Mouse (Mus musculus): ENCODE measurements around the gene Gm10720. TPM values are rescaled to one million over a fixed set of nuclear protein-coding genes. Genes with fewer than 3 reads are reported as not detected.
A peak's percentile ranks its signal among the peaks of the same experiment; 100 is the strongest.
"Not testable (repeated sequence)": the region's sequence is repeated elsewhere in the genome, so short reads cannot be mapped to it uniquely, and the experiment has no call there.

Gm10720 gene
- polyA plus RNA-seq, 1 experiment from 2014 or later = not detected

DNA sequence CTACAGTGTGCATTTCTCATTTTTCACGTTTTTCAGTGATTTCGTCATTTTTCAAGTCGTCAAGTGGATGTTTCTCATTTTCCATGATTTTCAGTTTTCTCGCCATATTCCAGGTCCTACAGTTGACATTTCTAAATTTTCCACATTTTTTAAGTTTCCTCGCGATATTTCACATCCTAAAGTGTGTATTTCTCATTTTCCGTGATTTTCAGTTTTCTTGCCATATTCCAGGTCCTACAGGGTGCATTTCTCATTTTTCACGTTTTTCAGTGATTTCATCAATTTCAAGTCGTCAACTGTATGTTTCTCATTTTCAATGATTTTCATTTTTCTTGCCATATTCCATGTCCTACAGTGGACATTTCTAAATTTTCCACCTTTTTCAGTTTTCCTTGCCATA, 1.7 kb downstream of the Gm10720 start, which contains the start of gene Gm10719:
Gene Gm10719 (plus strand): TSS at position 301 of the 400 bp plus-strand sequence.
- 69% methylated on average over 1 of the region's 9 CpGs for WGBS
- not testable (repeated sequence) for H3K4me3 ChIP-seq; H3K27me3 ChIP-seq; H3K9ac ChIP-seq; H3K27ac ChIP-seq; H3K36me3 ChIP-seq; H3K4me2 ChIP-seq; H3K9me3 ChIP-seq; H3K4me1 ChIP-seq; ATAC-seq (ENCODE audit: insufficient number of reproducible peaks, low FRiP score, low TSS enrichment, low read depth)

DNA sequence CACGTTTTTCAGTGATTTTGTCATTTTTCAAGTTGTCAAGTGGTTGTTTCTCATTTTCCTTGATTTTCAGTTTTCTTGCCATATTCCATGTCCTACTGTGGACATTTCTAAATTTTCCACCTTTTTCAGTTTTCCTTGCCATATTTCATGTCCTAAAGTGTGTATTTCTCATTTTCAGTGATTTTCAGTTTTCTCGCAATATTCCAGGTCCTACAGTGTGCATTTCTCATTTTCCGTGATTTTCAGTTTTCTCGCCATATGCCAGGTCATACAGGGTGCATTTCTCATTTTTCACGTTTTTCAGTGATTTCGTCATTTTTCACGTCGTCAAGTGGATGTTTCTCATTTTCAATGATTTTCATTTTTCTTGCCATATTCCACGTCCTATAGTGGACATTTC, 3.5 kb downstream of the Gm10720 start:
- H3K9ac ChIP-seq; H3K4me3 ChIP-seq; ATAC-seq (ENCODE audit: insufficient number of reproducible peaks, low FRiP score, low TSS enrichment, low read depth); H3K27me3 ChIP-seq; H3K9me3 ChIP-seq; H3K27ac ChIP-seq; H3K36me3 ChIP-seq; H3K4me1 ChIP-seq; H3K4me2 ChIP-seq: not testable (repeated sequence)
- WGBS = 60% methylated on average over 9 of the region's 9 CpGs

- not testable (repeated sequence) for H3K36me3 ChIP-seq, H3K27ac ChIP-seq, H3K4me3 ChIP-seq, H3K4me2 ChIP-seq, H3K9me3 ChIP-seq, H3K9ac ChIP-seq, H3K4me1 ChIP-seq, H3K27me3 ChIP-seq
- WGBS = 76% methylated on average over 17 of the region's 19 CpGs
- ATAC-seq (ENCODE audit: insufficient number of reproducible peaks, low FRiP score, low TSS enrichment, low read depth) = peak; percentile 68; the same call in 1 of the 2 replicates
Measured at GRCm38 (mm10) chr9:3019835-3020727, 4.6 kb downstream of the Gm10720 start.

DNA sequence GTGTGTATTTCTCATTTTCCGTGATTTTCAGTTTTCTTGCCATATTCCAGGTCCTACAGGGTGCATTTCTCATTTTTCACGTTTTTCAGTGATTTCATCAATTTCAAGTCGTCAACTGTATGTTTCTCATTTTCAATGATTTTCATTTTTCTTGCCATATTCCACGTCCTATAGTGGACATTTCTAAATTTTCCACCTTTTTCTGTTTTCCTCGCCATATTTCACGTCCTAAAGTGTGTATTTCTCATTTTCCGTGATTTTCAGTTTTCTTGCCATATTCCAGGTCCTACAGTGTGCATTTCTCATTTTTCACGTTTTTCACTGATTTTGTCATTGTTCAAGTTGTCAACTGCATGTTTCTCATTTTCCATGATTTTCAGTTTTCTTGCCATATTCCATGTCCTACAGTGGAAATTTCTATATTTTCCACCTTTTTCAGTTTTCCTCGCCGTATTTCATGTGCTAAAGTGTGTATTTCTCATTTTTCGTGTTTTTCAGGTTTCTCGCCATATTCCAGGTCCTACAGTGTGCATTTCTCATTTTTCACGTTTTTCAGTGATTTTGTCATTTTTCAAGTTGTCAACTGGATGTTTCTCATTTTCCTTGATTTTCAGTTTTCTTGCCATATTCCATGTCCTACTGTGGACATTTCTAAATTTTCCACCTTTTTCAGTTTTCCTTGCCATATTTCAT, 7.0 kb downstream of the Gm10720 start:
- H3K27me3 ChIP-seq; H3K4me3 ChIP-seq; H3K4me1 ChIP-seq; H3K27ac ChIP-seq; ATAC-seq (ENCODE audit: insufficient number of reproducible peaks, low FRiP score, low TSS enrichment, low read depth); H3K36me3 ChIP-seq; H3K9ac ChIP-seq; H3K9me3 ChIP-seq; H3K4me2 ChIP-seq: not testable (repeated sequence)
- 72% methylated on average over 11 of the region's 13 CpGs for WGBS

DNA sequence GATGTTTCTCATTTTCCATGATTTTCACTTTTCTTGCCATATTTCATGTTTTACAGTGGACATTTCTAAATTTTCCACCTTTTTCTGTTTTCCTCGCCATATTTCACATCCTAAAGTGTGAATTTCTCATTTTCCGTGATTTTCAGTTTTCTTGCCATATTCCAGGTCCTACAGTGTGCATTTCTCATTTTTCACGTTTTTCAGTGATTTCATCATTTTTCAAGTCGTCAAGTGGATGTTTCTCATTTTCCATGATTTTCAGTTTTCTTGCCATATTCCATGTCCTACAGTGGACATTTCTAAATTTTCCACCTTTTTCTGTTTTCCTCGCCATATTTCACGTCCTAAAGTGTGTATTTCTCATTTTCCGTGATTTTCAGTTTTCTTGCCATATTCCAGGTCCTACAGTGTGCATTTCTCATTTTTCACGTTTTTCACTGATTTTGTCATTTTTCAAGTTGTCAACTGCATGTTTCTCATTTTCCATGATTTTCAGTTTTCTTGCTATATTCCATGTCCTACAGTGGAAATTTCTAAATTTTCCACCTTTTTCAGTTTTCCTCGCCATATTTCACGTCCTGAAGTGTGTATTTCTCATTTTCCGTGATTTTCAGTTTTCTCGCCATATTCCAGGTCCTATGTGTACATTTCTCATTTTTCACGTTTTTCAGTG, 8.0 kb downstream of the Gm10720 start, which contains the start of gene Gm10718:
Gene Gm10718 (plus strand): TSS at position 236 of the 673 bp plus-strand sequence.
- H3K27me3 ChIP-seq; H3K4me3 ChIP-seq; ATAC-seq (ENCODE audit: insufficient number of reproducible peaks, low FRiP score, low TSS enrichment, low read depth); H3K4me2 ChIP-seq; H3K36me3 ChIP-seq; H3K27ac ChIP-seq; H3K9ac ChIP-seq; H3K9me3 ChIP-seq; H3K4me1 ChIP-seq: not testable (repeated sequence)
- WGBS = 76% methylated on average over 12 of the region's 13 CpGs

DNA sequence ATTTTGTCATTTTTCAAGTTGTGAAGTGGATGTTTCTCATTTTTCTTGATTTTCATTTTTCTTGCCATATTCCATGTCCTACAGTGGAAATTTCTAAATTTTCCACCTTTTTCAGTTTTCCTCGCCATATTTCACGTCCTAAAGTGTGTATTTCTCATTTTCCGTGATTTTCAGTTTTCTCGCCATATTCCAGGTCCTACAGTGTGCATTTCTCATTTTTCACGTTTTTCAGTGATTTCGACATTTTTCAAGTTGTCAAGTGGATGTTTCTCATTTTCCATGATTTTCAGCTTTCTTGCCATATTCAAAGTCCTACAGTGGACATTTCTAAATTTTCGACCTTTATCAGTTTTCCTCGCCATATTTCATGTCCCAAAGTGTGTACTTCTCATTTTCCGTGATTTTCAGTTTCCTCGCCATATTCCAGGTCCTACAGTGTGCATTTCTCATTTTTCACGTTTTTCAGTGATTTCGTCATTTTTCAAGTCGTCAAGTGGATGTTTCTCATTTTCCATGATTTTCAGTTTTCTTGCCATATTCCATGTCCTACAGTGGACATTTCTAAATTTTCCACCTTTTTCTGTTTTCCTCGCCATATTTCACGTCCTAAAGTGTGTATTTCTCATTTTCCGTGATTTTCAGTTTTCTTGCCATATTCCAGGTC, 8.7 kb downstream of the Gm10720 start:
- H3K4me3 ChIP-seq, H3K36me3 ChIP-seq: not testable (repeated sequence)

DNA sequence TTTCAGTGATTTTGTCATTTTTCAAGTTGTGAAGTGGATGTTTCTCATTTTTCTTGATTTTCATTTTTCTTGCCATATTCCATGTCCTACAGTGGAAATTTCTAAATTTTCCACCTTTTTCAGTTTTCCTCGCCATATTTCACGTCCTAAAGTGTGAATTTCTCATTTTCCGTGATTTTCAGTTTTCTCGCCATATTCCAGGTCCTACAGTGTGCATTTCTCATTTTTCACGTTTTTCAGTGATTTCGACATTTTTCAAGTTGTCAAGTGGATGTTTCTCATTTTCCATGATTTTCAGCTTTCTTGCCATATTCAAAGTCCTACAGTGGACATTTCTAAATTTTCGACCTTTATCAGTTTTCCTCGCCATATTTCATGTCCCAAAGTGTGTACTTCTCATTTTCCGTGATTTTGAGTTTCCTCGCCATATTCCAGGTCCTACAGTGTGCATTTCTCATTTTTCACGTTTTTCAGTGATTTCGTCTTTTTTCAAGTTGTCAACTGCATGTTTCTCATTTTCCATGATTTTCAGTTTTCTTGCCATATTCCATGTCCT, 9.5 kb downstream of the Gm10720 start, which contains the start of gene Gm10717:
Gene Gm10717 (plus strand): TSS at position 506 of the 556 bp plus-strand sequence.
- H3K4me2 ChIP-seq; H3K9ac ChIP-seq; H3K36me3 ChIP-seq; ATAC-seq (ENCODE audit: insufficient number of reproducible peaks, low FRiP score, low TSS enrichment, low read depth); H3K9me3 ChIP-seq; H3K27ac ChIP-seq; H3K27me3 ChIP-seq; H3K4me3 ChIP-seq; H3K4me1 ChIP-seq: not testable (repeated sequence)
- WGBS = 73% methylated on average over 12 of the region's 12 CpGs

More for the DNA sequence above, 8.7 kb downstream of the Gm10720 start:
- not testable (repeated sequence) for H3K9ac ChIP-seq; ATAC-seq (ENCODE audit: insufficient number of reproducible peaks, low FRiP score, low TSS enrichment, low read depth); H3K9me3 ChIP-seq; H3K4me1 ChIP-seq; H3K4me2 ChIP-seq; H3K27me3 ChIP-seq; H3K27ac ChIP-seq
- 76% methylated on average over 16 of the region's 16 CpGs for WGBS

- H3K4me1 ChIP-seq; H3K4me2 ChIP-seq; H3K36me3 ChIP-seq; H3K9me3 ChIP-seq; H3K27ac ChIP-seq; H3K9ac ChIP-seq; H3K27me3 ChIP-seq; H3K4me3 ChIP-seq; ATAC-seq (ENCODE audit: insufficient number of reproducible peaks, low FRiP score, low TSS enrichment, low read depth): not testable (repeated sequence)
- WGBS = 72% methylated on average over 5 of the region's 6 CpGs
Measured at GRCm38 (mm10) chr9:3025653-3026052, 10.2 kb downstream of the Gm10720 start.

DNA sequence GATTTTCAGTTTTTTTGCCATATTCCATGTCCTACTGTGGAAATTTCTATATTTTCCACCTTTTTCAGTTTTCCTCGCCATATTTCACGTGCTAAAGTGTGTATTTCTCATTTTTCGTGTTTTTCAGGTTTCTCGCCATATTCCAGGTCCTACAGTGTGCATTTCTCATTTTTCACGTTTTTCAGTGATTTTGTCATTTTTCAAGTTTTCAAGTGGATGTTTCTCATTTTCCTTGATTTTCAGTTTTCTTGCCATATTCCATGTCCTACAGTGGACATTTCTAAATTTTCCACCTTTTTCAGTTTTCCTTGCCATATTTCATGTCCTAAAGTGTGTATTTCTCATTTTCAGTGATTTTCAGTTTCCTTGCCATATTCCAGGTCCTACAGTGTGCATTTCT, 10.7 kb downstream of the Gm10720 start:
- H3K27me3 ChIP-seq; H3K4me2 ChIP-seq; H3K4me3 ChIP-seq; H3K4me1 ChIP-seq; H3K9ac ChIP-seq; ATAC-seq (ENCODE audit: insufficient number of reproducible peaks, low FRiP score, low TSS enrichment, low read depth); H3K36me3 ChIP-seq; H3K9me3 ChIP-seq; H3K27ac ChIP-seq: not testable (repeated sequence)
- 73% methylated on average over 5 of the region's 5 CpGs for WGBS

DNA sequence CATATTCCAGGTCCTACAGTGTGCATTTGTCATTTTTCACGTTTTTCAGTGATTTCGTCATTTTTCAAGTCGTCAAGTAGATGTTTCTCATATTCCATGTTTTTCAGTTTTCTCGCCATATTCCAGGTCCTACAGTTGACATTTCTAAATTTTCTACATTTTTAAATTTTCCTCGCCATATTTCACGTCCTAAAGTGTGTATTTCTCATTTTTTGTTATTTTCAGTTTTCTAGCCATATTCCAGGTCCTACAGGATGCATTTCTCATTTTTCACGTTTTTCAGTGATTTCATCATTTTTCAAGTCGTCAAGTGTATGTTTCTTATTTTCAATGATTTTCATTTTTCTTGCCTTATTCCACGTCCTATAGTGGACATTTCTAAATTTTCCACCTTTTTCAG, 11.3 kb downstream of the Gm10720 start:
- H3K4me2 ChIP-seq; H3K27ac ChIP-seq; H3K9me3 ChIP-seq; H3K36me3 ChIP-seq; H3K4me1 ChIP-seq; H3K27me3 ChIP-seq; H3K4me3 ChIP-seq; H3K9ac ChIP-seq; ATAC-seq (ENCODE audit: insufficient number of reproducible peaks, low FRiP score, low TSS enrichment, low read depth): not testable (repeated sequence)
- WGBS = 67% methylated on average over 9 of the region's 9 CpGs

DNA sequence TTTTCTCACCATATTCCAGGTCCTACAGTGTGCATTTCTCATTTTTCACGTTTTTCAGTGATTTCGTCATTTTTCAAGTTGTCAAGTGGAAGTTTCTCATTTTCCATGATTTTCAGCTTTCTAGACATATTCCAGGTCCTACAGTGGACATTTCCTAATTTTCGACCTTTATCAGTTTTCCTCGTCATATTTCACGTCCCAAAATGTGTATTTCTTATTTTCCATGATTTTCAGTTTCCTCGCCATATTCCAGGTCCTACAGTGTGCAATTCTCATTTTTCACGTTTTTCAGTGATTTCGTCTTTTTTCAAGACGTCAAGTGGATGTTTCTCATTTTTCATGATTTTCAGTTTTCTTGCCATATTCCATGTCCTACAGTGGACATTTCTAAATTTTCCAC, 11.7 kb downstream of the Gm10720 start:
- not testable (repeated sequence) for H3K9ac ChIP-seq; H3K36me3 ChIP-seq; H3K4me1 ChIP-seq; H3K9me3 ChIP-seq; H3K27me3 ChIP-seq; H3K4me3 ChIP-seq; ATAC-seq (ENCODE audit: insufficient number of reproducible peaks, low FRiP score, low TSS enrichment, low read depth); H3K4me2 ChIP-seq; H3K27ac ChIP-seq
- 70% methylated on average over 9 of the region's 9 CpGs for WGBS

Measured in limb, embryonic 15.5 days (tissue).